Mouse (Mus musculus) cerebellum, adult 9-10 months (tissue): ENCODE measurements around the gene Zfp963.
"Not testable (repeated sequence)": the region's sequence is repeated elsewhere in the genome, so short reads cannot be mapped to it uniquely, and the experiment has no call there.

Experiments
- DNase-seq: peaks from one replicate; pipeline ENCODE4 v3.0.0; 2022

The Zfp963 gene

DNA sequence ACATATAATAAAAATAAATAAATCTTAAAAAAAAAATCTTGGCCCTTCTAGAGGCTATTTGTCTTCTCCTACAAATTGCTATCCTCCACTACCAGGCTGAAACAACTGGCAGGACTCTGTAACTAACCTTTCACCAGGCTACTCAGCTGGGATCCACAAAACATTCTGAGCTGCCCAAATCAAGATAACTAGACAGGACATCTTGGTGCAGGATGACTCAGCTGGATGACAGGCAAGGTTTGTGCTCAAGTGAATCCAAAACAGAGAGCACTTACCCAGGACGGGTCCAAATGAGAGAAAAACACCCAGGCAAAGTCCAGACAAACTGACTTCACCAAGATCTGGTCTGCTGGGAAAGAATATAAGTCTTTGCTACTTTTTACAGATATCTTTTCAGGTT lies 14.3 kb downstream of the Zfp963 start:
- DNase-seq = no peak

DNA sequence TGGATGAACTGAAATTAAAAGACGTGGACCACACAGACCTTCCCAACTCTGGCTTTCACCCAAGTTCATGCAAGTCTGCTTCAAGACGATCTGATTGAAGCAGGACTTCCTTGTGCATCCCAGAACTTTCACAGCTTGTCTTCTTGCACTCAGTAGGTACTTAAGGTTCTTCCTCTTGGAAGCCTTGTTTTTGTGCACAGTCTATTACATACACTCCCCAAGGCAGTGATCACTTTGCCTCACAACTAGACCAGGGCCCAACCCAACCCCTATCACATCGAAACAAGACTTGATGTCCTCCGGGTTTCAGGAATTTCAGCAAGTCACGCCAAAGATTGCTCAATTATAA lies 32.6 kb downstream of the Zfp963 start:
- no peak for DNase-seq

DNA sequence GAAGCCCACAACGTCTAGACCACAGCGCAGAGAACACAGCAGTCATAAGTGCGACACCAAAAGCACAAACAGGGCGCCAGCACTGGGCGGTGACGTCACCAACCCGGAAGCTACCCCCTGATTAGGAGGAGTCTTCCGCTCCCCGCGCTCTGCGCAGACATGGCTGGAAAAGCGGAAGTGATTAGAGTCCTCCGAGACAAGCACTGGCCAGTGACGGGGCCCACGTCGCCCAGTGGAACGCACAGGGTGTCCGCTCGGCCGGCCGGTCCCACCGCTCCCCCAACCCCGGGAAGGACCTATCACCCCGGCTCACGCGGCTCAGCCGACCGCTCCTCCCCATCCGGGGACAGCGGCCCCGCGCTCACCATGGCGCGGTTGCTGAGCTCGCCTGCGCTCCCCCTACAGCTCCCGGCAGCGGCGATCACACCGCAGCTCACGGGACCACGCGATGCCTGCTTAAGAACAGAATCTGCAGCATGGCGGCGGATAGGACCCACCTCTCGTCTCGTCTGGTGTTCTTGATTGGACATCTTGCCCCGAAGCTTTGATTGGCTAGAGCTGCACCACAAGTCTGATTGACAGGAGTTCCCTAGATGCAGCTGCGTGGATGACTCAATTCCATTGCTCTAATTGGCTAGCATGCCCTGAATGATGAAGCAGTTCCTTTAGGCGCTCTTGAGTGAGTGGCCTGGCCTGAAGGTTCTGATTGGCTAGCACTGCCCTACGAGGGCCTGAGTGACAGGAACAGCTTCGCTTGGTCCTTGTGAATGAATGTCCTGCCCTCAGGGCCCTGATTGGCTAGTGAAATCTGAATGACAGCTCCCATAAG lies 33.2 kb downstream of the Zfp963 start:
- peak; percentile 100 for DNase-seq

- peak; percentile 41 for DNase-seq
Observed at GRCm38 (mm10) chr8:69715366-69715765, 34.4 kb downstream of the Zfp963 start.

DNA sequence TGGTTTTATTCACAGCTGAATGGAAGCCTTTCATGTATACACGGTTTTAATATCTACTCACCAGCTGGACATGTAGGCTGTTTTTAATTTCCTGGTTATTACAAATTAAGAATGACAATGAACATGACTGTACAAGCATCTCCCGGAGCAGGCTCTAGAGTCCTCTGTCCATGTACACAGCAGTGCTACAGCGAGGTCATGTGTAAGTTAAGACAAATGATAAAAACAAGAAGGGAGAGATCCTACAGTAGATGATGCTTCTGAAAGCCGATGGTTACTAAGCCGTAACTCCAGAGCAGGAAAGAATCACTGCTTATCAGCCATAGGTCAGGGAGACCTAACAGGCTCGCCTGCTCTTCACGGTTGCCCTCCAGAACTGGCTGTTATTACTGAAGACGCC lies 36.3 kb downstream of the Zfp963 start:
- no peak for DNase-seq

GRCm38 (mm10) chr8:69710624-69711023 lies 39.1 kb downstream of the Zfp963 start, which contains the start of gene Zfp869:
Gene Zfp869, minus strand, starts transcription at chr8:69710724.
- DNase-seq = not testable (repeated sequence)

DNA sequence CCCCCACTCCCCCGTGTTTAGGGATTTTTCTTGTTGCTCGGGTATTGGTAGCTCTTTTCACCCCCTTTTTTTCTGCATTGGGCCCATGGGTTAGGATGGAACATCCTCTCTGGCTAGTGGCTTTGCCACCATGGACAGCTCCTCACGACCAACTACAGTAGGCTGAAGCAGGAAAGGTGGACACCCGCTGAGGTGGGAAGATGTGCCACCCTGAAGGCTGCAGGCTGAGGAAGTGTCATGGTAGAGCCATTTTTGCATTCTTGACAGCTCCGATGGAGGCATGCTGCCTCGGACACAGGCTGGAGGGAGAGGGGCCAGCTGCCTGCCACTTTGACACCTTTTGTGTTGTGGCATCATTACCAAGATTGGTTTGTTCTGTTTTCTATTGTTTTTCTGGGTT lies 48.0 kb downstream of the Zfp963 start:
- DNase-seq = no peak
